Mouse (Mus musculus) CH12.LX (cell line): ENCODE measurements around the gene Pf4. TPM values are rescaled to one million over a fixed set of nuclear protein-coding genes. Genes with fewer than 3 reads are reported as not detected.

Experiments used
- polyA plus RNA-seq: library from polyadenylated mRNA; unstranded; fragments of >175 nt; gene quantifications from 2 replicates; pipeline ENCODE4 v1.2.1, GENCODE M21; 2012; ENCODE audit warnings: low read depth; ENCODE audit not compliant: insufficient read length
- total RNA-seq, 2 experiments: library from RNA; depleted of rRNA; stranded (reverse); fragments of 300-350 nt in 1 of 2; fragments of >200 nt in 1 of 2; gene quantifications; 2 replicates each; pipeline ENCODE4 v1.2.3; 2012 to 2014

The Pf4 gene
- total and polyA plus RNA-seq, 3 experiments: not detected

Other genes starting within 250 kb of the Pf4 start
- 1.6 and 2.0 TPM in 2 replicates for gene 5830473C10Rik, start 211.3 kb upstream of the Pf4 start, total RNA-seq (2012; rRNA removed)
- 0.69 and 0.83 TPM in 2 replicates for gene 5830473C10Rik, start 211.3 kb upstream of the Pf4 start, total RNA-seq (2014; rRNA removed)
- gene 5830473C10Rik, start 211.3 kb upstream of the Pf4 start, polyA plus RNA-seq: 3.8 and 4.5 TPM in 2 replicates
- 11.8 and 15.1 TPM in 2 replicates for gene Rassf6, start 131.8 kb upstream of the Pf4 start, total RNA-seq (2012; rRNA removed)
- 24.5 and 26.3 TPM in 2 replicates for gene Rassf6, start 131.8 kb upstream of the Pf4 start, total RNA-seq (2014; rRNA removed)
- 18.3 and 22.4 TPM in 2 replicates for gene Rassf6, start 131.8 kb upstream of the Pf4 start, polyA plus RNA-seq
- not detected in 2 replicates for gene Cxcl5, start 13.1 kb upstream of the Pf4 start, total RNA-seq (2012; rRNA removed)
- gene Cxcl5, start 13.1 kb upstream of the Pf4 start, total RNA-seq (2014; rRNA removed): not detected in 2 replicates
- gene Cxcl5, start 13.1 kb upstream of the Pf4 start, polyA plus RNA-seq: not detected in 2 replicates
- not detected in 2 replicates for gene Ppbp, start 3.9 kb upstream of the Pf4 start, total RNA-seq (2012; rRNA removed)
- gene Ppbp, start 3.9 kb upstream of the Pf4 start, total RNA-seq (2014; rRNA removed): not detected in 2 replicates
- gene Ppbp, start 3.9 kb upstream of the Pf4 start, polyA plus RNA-seq: not detected in 2 replicates
- gene Cxcl3, start 13.7 kb downstream of the Pf4 start, total RNA-seq (2012; rRNA removed): not detected in 2 replicates
- not detected in 2 replicates for gene Cxcl3, start 13.7 kb downstream of the Pf4 start, total RNA-seq (2014; rRNA removed)
- gene Cxcl3, start 13.7 kb downstream of the Pf4 start, polyA plus RNA-seq: not detected in 2 replicates
- gene Cxcl15, start 22.1 kb downstream of the Pf4 start, total RNA-seq (2012; rRNA removed): not detected in 2 replicates
- gene Cxcl15, start 22.1 kb downstream of the Pf4 start, total RNA-seq (2014; rRNA removed): not detected in 2 replicates
- not detected in 2 replicates for gene Cxcl15, start 22.1 kb downstream of the Pf4 start, polyA plus RNA-seq
- not detected in 2 replicates for gene Cxcl1, start 118.8 kb downstream of the Pf4 start, total RNA-seq (2012; rRNA removed)
- gene Cxcl1, start 118.8 kb downstream of the Pf4 start, total RNA-seq (2014; rRNA removed): not detected in 2 replicates
- not detected in 2 replicates for gene Cxcl1, start 118.8 kb downstream of the Pf4 start, polyA plus RNA-seq
- gene Cxcl2, start 131.4 kb downstream of the Pf4 start, total RNA-seq (2012; rRNA removed): 0.47 TPM in 1 of 2 replicates, not detected in the other
- 0.21 and 0.22 TPM in 2 replicates for gene Cxcl2, start 131.4 kb downstream of the Pf4 start, total RNA-seq (2014; rRNA removed)
- not detected in 2 replicates for gene Cxcl2, start 131.4 kb downstream of the Pf4 start, polyA plus RNA-seq
- 1.2 and 1.7 TPM in 2 replicates for gene Mthfd2l, start 158.7 kb downstream of the Pf4 start, total RNA-seq (2012; rRNA removed)
- gene Mthfd2l, start 158.7 kb downstream of the Pf4 start, total RNA-seq (2014; rRNA removed): 5.5 and 5.7 TPM in 2 replicates
- gene Mthfd2l, start 158.7 kb downstream of the Pf4 start, polyA plus RNA-seq: 2.3 and 3.7 TPM in 2 replicates